Mouse (Mus musculus) intestine, embryonic 16.5 days (tissue): Measurements from ENCODE around the gene Ankrd36. TPM values are rescaled to one million over a fixed set of nuclear protein-coding genes. Genes with fewer than 3 reads are reported as not detected.

ENCODE experiments used
- ATAC-seq: fragments of 200-750 bp; cut with Nextera tagmentation; 2 replicates; pipeline ENCODE4 v1.8.0; 2017; ENCODE audit warnings: moderate TSS enrichment, moderate library complexity
- H3K27ac ChIP-seq: fragments of 300-500 bp; sonication (generic); 2 replicates; pipeline ENCODE4 v1.5.1; 2014; ENCODE audit warnings: mild to moderate bottlenecking, low read length
- H3K27me3 ChIP-seq: fragments of 300-500 bp; sonication (generic); replicated peaks from 2 replicates; pipeline ENCODE4 v1.6.1; 2014; ENCODE audit warnings: low read length, control low read depth, mixed read lengths; ENCODE audit not compliant: control insufficient read depth, insufficient read depth
- H3K36me3 ChIP-seq: fragments of 300-500 bp; sonication (generic); 2 replicates; pipeline ENCODE4 v1.6.1; 2014; ENCODE audit warnings: low read length, control low read depth; ENCODE audit not compliant: control insufficient read depth, insufficient read depth
- H3K4me1 ChIP-seq: fragments of 300-500 bp; sonication (generic); 2 replicates; pipeline ENCODE4 v1.6.1; 2014; ENCODE audit warnings: low read length, control low read depth, mixed read lengths; ENCODE audit not compliant: control insufficient read depth, insufficient read depth
- H3K4me2 ChIP-seq: fragments of 300-500 bp; sonication (generic); 2 replicates; pipeline ENCODE4 v1.6.1; 2014; ENCODE audit warnings: low read depth, low read length, control low read depth
- H3K4me3 ChIP-seq: fragments of 300-500 bp; sonication (generic); 2 replicates; pipeline ENCODE4 v1.5.1; 2014; ENCODE audit warnings: mild to moderate bottlenecking, low read length
- H3K9ac ChIP-seq: fragments of 300-500 bp; sonication (generic); 2 replicates; pipeline ENCODE4 v1.6.1; 2014; ENCODE audit warnings: low read depth, low read length
- H3K9me3 ChIP-seq: fragments of 300-500 bp; sonication (generic); 2 replicates; pipeline ENCODE4 v1.6.1; 2016; ENCODE audit warnings: low read length, control low read depth; ENCODE audit not compliant: control insufficient read depth
- WGBS: fragments of 180-500 bp; shearing (Covaris S2); extraction: QIAGEN DNeasy Blood & Tissue Kit; methylation state at CpG from one replicate; pipeline ENCODE4 v1.1.7; 2014; 5-methylcytosine and 5-hydroxymethylcytosine counted together
- polyA plus RNA-seq: library from polyadenylated mRNA; unstranded; fragments of >200 nt; fragmentation: Nextera tagmentation; extraction: Ambion mirVana; gene quantifications from 2 replicates; pipeline ENCODE4 v1.2.1, GENCODE M21; 2015

Ankrd36 gene
- polyA plus RNA-seq, 1 experiment from 2014 or later, result not detected

GRCm38 (mm10) chr11:5566506-5566905 is 3.0 kb upstream of the Ankrd36 start:
- no peaks in the 10 kb centered on the region for H3K4me1 ChIP-seq
- ATAC-seq, result no peak
- no peak overlapping the region for H3K4me2 ChIP-seq
- no peaks in the 10 kb centered on the region for H3K36me3 ChIP-seq
- H3K9ac ChIP-seq, result no peak overlapping the region
- H3K27ac ChIP-seq, result no peak overlapping the region
- peaks cover 3% of the 10 kb centered on the region; the same call in 1 of the 2 replicates for H3K9me3 ChIP-seq
- H3K27me3 ChIP-seq, result no peaks in the 10 kb centered on the region
- H3K4me3 ChIP-seq, result no peak overlapping the region
- 62% methylated on average over 2 of the region's 2 CpGs for WGBS

DNA sequence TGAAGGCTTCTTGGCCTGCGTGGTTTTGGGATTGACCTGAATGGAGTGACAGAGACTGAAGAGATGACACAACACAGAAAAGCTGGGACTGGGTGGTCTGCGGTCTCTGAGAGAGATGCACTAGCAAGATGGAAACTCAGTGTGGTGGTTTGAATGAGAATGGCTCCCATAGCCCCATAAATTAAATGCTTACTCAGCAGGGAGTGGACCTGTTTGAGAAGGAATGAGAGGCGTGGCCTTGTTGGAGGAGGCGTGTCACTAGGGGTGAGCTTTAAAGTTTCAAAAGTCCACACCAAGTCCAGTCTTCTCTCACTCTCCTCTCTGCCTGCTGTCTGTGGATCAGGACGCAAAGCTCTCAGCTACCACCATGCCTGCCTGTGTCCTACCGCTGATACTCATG is 1.8 kb upstream of the Ankrd36 start:
- no peak overlapping the region for H3K4me2 ChIP-seq
- H3K4me3 ChIP-seq, result no peak overlapping the region
- H3K27ac ChIP-seq, result no peak overlapping the region
- H3K27me3 ChIP-seq, result no peaks in the 10 kb centered on the region
- no peaks in the 10 kb centered on the region for H3K4me1 ChIP-seq
- WGBS, result 94% methylated on average over 6 of the region's 6 CpGs
- ATAC-seq, result no peak
- H3K9me3 ChIP-seq, result peaks cover 3% of the 10 kb centered on the region; the same call in 1 of the 2 replicates
- no peaks in the 10 kb centered on the region for H3K36me3 ChIP-seq
- H3K9ac ChIP-seq, result no peak overlapping the region

DNA sequence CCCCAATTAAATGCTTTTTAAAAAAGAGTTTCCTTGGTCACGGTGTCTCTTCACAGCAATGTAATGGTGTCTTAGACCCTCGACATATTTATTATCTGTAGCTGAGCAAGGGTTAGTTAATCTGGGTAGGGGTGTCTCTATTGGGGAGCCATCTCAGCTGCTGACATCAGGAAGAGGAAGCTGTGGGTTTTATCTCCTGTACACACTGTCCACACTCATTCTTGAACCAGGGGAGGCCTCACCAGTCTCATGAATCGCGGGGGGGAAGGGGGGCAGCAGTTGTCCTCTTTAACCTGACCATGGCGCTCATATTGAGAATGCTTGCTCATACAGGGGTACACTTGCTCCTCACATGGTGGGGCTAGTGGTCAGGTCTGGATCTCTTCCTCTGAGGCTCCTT is 1.4 kb upstream of the Ankrd36 start:
- 89% methylated on average over 5 of the region's 5 CpGs for WGBS
- ATAC-seq, result no peak
- H3K4me3 ChIP-seq, result no peak overlapping the region
- no peaks in the 10 kb centered on the region for H3K27me3 ChIP-seq
- H3K36me3 ChIP-seq, result no peaks in the 10 kb centered on the region
- no peak overlapping the region for H3K9ac ChIP-seq
- H3K27ac ChIP-seq, result no peak overlapping the region
- peaks cover 3% of the 10 kb centered on the region; the same call in 1 of the 2 replicates for H3K9me3 ChIP-seq
- H3K4me2 ChIP-seq, result no peak overlapping the region
- no peaks in the 10 kb centered on the region for H3K4me1 ChIP-seq

DNA sequence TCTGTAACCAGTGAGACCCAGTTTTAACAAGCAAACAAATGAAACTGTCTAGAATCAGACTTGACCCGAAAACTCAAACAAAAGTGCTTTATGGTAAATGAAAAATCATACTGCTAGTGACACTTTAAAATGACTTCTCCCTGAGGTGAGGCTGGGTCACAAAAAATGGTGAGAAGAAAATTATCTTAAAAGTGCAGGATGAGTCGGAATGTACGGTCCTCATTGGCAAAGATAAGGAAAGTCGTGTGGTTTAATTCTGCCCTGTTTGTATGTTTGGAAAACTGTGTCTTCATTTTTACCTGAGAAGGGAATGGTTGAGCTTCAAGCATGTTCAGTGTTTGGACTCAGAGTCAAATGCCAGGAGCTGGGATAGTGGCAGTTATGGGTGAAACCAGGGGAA is 2.4 kb downstream of the Ankrd36 start:
- no peak overlapping the region for H3K9ac ChIP-seq
- peaks cover 3% of the 10 kb centered on the region; the same call in 1 of the 2 replicates for H3K9me3 ChIP-seq
- no peak overlapping the region for H3K27ac ChIP-seq
- ATAC-seq, result no peak
- H3K27me3 ChIP-seq, result no peaks in the 10 kb centered on the region
- no peak overlapping the region for H3K4me3 ChIP-seq
- no peaks in the 10 kb centered on the region for H3K36me3 ChIP-seq
- H3K4me2 ChIP-seq, result no peak overlapping the region
- H3K4me1 ChIP-seq, result no peaks in the 10 kb centered on the region
- 94% methylated on average over 4 of the region's 4 CpGs for WGBS

DNA sequence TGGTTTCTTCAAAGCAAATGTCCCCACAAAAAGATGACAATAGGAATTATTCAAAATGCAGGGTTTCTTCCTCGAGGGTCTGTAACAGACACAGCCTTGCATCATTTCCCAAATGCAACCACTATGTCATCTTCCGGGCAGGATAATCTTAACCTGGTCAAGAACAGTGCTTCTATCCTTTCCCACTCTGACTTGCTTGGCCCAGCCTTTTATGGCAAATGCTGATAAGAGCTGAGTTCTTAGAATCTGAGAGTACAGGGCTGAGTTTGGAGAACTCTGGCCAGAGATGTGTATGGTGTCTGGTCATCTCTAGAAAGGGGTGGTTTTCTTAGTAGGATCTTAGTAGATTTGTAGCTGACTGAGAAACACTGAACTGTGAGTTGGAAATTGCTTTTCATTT is 4.3 kb downstream of the Ankrd36 start:
- Histone ChIP-seq H3K9me3 (no peaks in the 10 kb centered on the region), H3K4me3 (no peak overlapping the region), H3K36me3 (no peaks in the 10 kb centered on the region), H3K27ac (no peak overlapping the region), H3K4me1 (no peaks in the 10 kb centered on the region), H3K4me2 (no peak overlapping the region), H3K27me3 (no peaks in the 10 kb centered on the region), H3K9ac (no peak overlapping the region)
- WGBS, result 83% methylated on average over 2 of the region's 2 CpGs
- ATAC-seq, result peak; percentile 38; the same call in 1 of the 2 replicates

DNA sequence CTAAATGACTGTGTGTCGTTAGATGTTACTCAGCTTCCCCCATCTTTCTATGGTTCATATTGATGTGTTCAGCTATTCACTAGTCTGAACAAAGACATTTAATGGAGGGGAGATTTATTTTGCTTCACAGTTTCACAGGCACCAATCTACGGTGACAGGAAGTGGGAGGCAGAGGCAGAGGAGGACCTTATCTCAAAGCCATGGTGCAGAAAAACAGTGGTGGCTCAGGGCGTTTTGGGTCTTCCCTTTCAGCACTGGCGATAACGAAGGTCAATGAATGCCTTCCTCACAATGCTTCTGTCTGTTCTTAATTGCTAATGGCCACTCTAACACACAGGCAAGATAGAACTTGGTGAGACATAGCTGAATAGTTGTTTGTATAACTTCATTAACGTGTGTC is 5.6 kb downstream of the Ankrd36 start:
- Histone ChIP-seq H3K4me3 (no peak overlapping the region), H3K27me3 (no peaks in the 10 kb centered on the region), H3K4me1 (no peaks in the 10 kb centered on the region), H3K9me3 (no peaks in the 10 kb centered on the region), H3K4me2 (no peak overlapping the region), H3K9ac (no peak overlapping the region), H3K27ac (no peak overlapping the region), H3K36me3 (no peaks in the 10 kb centered on the region)
- ATAC-seq, result no peak
- 77% methylated on average over 6 of the region's 6 CpGs for WGBS

DNA sequence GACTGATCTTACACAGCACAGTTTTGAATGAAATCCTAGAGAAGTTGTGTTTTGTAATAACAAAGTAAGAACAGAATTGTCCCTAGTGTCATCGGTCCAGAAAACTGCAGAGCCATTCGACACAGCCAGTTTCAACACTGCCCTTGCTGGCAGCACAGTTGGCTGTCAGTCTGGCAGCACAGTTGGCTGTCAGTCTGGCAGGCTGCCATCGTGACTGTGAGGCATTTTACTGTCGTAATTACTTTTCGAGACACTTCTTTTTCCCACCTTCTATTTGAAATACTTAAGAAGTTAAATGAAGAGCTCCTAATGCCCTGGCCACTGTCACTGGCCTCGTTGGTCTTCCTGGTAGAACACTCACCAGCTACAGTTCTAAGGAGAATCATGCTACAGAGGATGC is 22.9 kb downstream of the Ankrd36 start:
- Histone ChIP-seq H3K4me1 (no peaks in the 10 kb centered on the region), H3K9me3 (no peaks in the 10 kb centered on the region), H3K36me3 (no peaks in the 10 kb centered on the region), H3K27me3 (no peaks in the 10 kb centered on the region), H3K27ac (no peak overlapping the region), H3K4me2 (no peak overlapping the region), H3K9ac (no peak overlapping the region), H3K4me3 (no peak overlapping the region)
- ATAC-seq, result no peak
- WGBS, result 63% methylated on average over 6 of the region's 6 CpGs

DNA sequence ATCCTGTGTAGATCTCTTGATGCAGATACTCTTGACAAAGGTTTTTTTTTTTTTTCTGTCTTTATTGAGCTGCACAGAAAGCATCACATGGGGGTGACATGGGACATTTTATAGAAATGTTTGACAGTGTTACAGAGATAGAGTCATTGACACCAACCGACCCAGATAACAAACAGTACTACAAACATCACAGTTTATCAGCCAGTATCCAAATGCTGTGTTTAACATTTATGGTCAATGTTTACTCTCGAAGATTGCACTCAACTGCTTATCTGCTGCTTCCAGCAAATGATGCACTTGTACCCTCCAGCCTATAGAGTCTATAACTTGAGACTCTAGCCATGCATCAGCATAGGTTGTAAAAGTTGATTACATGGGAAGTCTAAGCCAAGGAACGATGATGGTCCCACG is 25.9 kb downstream of the Ankrd36 start:
- whole genome bisulfite sequencing, result 53% methylated on average over 4 of the region's 4 CpGs
- no peak overlapping the region for H3K27ac ChIP-seq

DNA sequence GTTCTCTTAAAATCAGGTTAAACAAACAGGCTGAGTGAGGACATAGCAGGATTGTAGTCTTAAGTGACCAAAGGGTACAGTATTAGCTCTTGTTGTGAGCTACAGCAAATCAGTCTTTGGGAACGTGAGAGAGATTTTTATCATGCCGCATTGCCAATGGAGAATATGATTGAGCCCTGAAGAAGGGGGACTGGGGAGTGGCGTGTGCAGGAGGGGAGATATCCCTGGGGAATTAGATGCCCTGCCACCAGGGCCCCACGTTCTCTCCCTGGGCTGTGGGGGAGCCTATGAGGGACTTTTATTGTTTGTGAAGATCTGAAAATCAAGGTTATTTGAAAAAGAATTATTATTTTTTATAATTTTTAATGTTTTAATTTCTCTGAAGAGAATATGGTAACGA is 26.3 kb downstream of the Ankrd36 start:
- no peak overlapping the region for H3K4me3 ChIP-seq
- no peaks in the 10 kb centered on the region for H3K36me3 ChIP-seq
- H3K4me2 ChIP-seq, result no peak overlapping the region
- no peak for ATAC-seq
- no peak overlapping the region for H3K9ac ChIP-seq
- no peaks in the 10 kb centered on the region for H3K9me3 ChIP-seq
- WGBS, result 83% methylated on average over 5 of the region's 5 CpGs
- no peaks in the 10 kb centered on the region for H3K27me3 ChIP-seq
- H3K4me1 ChIP-seq, result no peaks in the 10 kb centered on the region
- H3K27ac ChIP-seq, result no peak overlapping the region

More for the DNA sequence above, 25.9 kb downstream of the Ankrd36 start:
- H3K36me3 ChIP-seq, result no peaks in the 10 kb centered on the region
- no peaks in the 10 kb centered on the region for H3K27me3 ChIP-seq
- no peaks in the 10 kb centered on the region for H3K4me1 ChIP-seq
- no peak for ATAC-seq
- no peaks in the 10 kb centered on the region for H3K9me3 ChIP-seq
- no peak overlapping the region for H3K9ac ChIP-seq
- no peak overlapping the region for H3K4me3 ChIP-seq
- H3K4me2 ChIP-seq, result no peak overlapping the region

DNA sequence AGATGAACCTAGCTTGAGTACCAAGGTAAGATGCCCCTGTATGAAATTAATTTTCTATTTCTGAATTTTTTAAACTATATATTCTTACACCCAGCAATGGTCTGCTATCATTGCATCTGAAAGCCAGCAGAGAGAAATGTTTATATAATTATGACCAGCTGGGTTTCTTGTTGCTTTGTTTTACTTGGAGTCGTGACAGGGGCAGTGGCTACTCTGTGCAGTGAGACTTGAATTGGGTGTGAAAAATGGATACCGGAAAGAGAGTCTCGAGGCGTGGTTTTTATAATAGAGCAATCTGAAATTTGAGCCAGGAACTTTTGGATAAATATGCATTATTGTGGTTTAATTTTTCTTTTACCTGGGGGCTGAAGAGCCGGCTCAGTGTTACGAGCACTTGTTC is 27.3 kb downstream of the Ankrd36 start:
- 67% methylated on average over 6 of the region's 6 CpGs for WGBS
- H3K9me3 ChIP-seq, result no peaks in the 10 kb centered on the region
- H3K4me1 ChIP-seq, result no peaks in the 10 kb centered on the region
- no peaks in the 10 kb centered on the region for H3K36me3 ChIP-seq
- no peak for ATAC-seq
- no peak overlapping the region for H3K4me3 ChIP-seq
- no peak overlapping the region for H3K27ac ChIP-seq
- no peaks in the 10 kb centered on the region for H3K27me3 ChIP-seq
- H3K4me2 ChIP-seq, result no peak overlapping the region
- H3K9ac ChIP-seq, result no peak overlapping the region
